Mouse (Mus musculus) lung, postnatal 0 days (tissue): ENCODE measurements around the gene Zkscan5.

ENCODE experiments used
- CTCF ChIP-seq: IDR thresholded peaks from 2 replicates; pipeline ENCODE4 v1.5.1; 2016; ENCODE audit warnings: antibody characterized with exemption, mild to moderate bottlenecking
- EP300 ChIP-seq: IDR thresholded peaks from 2 replicates; pipeline ENCODE4 v1.6.1; 2016; ENCODE audit warnings: antibody characterized with exemption, mild to moderate bottlenecking, control low read depth

GRCm38 (mm10) chr5:145185244-145185643 lies 19.1 kb upstream of the Zkscan5 start:
- TF ChIP-seq CTCF (no peak), EP300 (no peak)
